Mouse (Mus musculus) macrophage (primary cell): ENCODE data around the gene Gm6993. TPM values are rescaled to one million over a fixed set of nuclear protein-coding genes. Genes with fewer than 3 reads are reported as not detected.

Experiments used
- H3K27ac ChIP-seq: fragments of 350-480 bp; formaldehyde crosslinking; 2 replicates; pipeline ENCODE4 v1.9.0; 2021
- H3K36me3 ChIP-seq: fragments of 350-480 bp; formaldehyde crosslinking; 2 replicates; pipeline ENCODE4 v1.9.0; 2021; ENCODE audit errors: inconsistent target
- H3K4me3 ChIP-seq: fragments of 350-480 bp; formaldehyde crosslinking; 2 replicates; pipeline ENCODE4 v1.9.0; 2021; ENCODE audit errors: inconsistent target
- H3K79me2 ChIP-seq: fragments of 350-480 bp; formaldehyde crosslinking; 2 replicates; pipeline ENCODE4 v1.9.0; 2021; ENCODE audit errors: inconsistent target
- WGBS: methylation state at CpG from one replicate; pipeline ENCODE4 v1.1.7; 2026; ENCODE audit warnings: inconsistent platforms; ENCODE audit not compliant: missing documents; 5-methylcytosine and 5-hydroxymethylcytosine counted together
- polyA plus RNA-seq: library from polyadenylated mRNA; stranded (reverse); fragments of 250-400 nt; gene quantifications from 3 replicates; pipeline ENCODE4 v1.2.4, GENCODE M21; 2018; ENCODE audit warnings: inconsistent platforms
- total RNA-seq, 78 experiments: library from RNA; depleted of rRNA; stranded (reverse); fragments of 250-400 nt; gene quantifications; 1 replicate in 9 of 78; 2 replicates in 24 of 78; 3 replicates in 43 of 78; 4 replicates in 2 of 78; pipeline ENCODE4 v1.2.4; 2018; ENCODE audit warnings: inconsistent platforms in 56 of 78

The Gm6993 gene
- total RNA-seq (2018; cell fraction: chromatin; rRNA removed) = not detected
- not detected for total RNA-seq (2018; cell fraction: cytosol; rRNA removed)
- total RNA-seq (2018; cell fraction: nucleus; rRNA removed) = not detected
- not detected in 3 replicates for polyA plus RNA-seq

DNA sequence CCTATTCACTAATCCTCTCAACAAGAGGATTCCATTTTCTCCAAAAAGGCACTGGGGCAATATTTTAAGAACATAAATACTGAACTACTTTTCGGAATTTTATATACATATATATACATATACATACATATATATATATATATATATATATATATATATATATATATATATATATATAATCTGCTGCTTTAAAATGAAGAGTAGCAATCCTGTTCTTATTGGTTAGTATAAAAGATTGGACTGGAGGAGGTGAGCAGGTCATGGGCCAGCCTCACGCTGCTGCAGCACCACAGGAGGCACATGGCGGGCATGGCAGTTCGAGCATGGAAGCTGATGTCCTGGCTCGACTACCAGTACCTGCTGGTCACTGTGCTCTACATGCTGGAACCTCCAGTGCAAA is at the start of gene Gm6993:
Gene Gm6993 (plus strand): TSS at position 301 of the 400 bp plus-strand sequence.
- 90% methylated on average over 4 of the region's 5 CpGs for WGBS

DNA sequence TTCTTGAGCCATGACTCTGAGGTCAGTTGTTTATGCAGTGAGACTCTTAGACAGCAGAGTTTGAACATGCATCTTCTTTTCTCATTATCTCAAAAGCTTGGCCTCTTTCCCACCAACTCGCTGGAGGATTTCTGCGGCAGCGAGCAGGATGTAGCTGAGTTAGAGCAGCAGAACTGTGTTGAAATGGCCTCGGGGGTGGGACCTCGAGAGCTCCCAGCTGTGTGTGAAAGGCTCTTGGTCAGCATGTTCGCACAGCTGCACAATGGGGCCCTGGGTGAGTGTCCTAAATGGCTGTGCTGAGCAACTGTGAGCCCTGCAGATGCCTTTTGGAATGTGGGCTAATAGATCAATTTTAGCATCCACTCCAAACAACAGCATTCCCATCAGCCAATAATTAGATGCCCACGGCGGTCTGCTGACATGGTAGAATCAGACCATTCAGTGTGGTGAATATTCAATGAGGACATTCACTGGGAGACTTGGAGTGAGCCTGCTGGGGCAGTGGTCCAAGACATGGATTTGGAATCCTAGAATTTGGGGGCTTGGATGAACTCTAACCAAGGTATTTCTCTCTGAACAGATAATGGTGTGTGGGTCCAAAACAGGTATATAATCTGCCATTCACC is 49.1 kb upstream of the Gm6993 start:
- WGBS = 81% methylated on average over 8 of the region's 8 CpGs
- H3K79me2 ChIP-seq = no peaks in the 10 kb centered on the region

More for the DNA sequence above, at the start of gene Gm6993:
- H3K79me2 ChIP-seq = no peaks in the 10 kb centered on the region
- H3K36me3 ChIP-seq = no peaks in the 10 kb centered on the region
- H3K27ac ChIP-seq = no peak within 1 kb of the TSS
- no peak within 1 kb of the TSS for H3K4me3 ChIP-seq

DNA sequence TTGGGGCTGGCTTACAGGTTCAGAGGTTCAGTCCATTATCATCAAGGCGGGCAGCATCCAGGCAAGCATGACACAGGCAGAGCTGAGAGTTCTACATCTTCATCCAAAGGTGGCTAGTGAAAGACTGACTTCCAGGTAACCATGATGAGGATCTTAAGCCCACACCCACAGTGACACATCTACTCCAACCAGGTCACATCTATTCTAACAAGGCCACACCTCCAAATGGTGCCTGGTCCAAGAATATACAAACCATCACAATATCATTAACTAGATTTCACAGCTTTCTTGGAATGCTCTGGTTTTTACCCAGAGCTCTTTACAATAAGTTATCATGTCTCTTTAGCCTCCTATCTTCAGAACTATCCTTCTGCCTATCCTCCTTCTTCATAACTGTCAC is 38.1 kb upstream of the Gm6993 start:
- H3K36me3 ChIP-seq = no peaks in the 10 kb centered on the region
- WGBS = 85% methylated on average over 1 of the region's 1 CpGs
- H3K27ac ChIP-seq = no peak overlapping the region
- no peak overlapping the region for H3K4me3 ChIP-seq
- H3K79me2 ChIP-seq = no peaks in the 10 kb centered on the region

More for the DNA sequence above, 49.1 kb upstream of the Gm6993 start:
- Histone ChIP-seq H3K4me3 (no peak overlapping the region), H3K36me3 (no peaks in the 10 kb centered on the region), H3K27ac (no peak overlapping the region)

DNA sequence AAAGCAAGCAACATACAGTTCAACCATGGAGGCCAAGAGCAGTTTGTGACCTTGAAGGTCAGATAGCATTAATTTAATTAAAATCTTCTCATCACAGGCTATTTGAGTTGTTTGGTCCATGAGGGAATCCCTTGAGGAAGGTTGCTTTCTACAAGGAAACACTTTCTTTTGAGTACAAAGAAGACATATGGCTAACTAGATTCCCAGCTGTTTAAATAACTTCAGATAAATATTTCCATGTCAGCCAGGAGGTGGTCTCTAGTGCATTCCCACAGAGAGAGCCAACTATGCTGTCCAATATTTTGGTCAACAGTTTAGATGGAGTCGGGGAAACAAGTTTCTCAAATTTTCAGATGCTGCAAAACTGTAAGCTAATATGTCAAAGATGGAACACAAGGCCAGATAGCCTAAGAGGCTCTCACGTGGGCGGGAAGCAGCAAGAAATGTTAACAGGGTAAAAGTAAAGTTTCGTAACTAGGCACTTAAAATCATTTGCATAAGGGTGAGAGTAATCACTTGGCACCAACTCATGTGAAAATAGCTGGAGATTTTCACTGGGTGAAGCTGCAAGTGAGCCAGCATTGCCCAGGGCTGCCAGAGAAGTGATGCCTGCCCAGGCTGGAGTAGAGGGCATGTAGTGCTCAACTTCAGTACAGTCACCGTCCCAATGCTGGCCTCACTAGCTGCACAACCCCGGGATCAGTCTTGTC is 36.7 kb upstream of the Gm6993 start:
- no peak overlapping the region for H3K4me3 ChIP-seq
- no peaks in the 10 kb centered on the region for H3K79me2 ChIP-seq
- no peak overlapping the region for H3K27ac ChIP-seq
- WGBS = 87% methylated on average over 6 of the region's 6 CpGs
- H3K36me3 ChIP-seq = no peaks in the 10 kb centered on the region

DNA sequence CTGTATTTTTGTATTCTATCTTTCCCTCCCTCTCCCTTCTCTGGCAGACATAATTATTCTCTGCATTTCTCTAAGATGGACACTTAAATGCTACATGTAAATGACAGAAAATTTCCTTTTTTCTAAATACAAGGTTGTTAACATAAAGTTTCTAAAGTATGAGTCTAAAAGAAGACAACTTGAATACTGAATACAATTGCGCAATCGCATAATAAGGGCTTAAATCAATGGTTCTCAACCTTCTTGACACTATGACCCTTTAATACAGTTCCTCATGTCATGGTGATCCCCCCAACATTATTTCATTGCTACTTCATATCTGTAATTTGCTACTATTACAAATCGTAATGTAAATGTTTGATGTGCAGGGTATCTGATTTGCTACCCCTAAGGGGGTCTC is 35.7 kb upstream of the Gm6993 start:
- 94% methylated on average over 3 of the region's 3 CpGs for WGBS
- no peak overlapping the region for H3K27ac ChIP-seq
- H3K36me3 ChIP-seq = no peaks in the 10 kb centered on the region
- no peaks in the 10 kb centered on the region for H3K79me2 ChIP-seq
- H3K4me3 ChIP-seq = no peak overlapping the region

DNA sequence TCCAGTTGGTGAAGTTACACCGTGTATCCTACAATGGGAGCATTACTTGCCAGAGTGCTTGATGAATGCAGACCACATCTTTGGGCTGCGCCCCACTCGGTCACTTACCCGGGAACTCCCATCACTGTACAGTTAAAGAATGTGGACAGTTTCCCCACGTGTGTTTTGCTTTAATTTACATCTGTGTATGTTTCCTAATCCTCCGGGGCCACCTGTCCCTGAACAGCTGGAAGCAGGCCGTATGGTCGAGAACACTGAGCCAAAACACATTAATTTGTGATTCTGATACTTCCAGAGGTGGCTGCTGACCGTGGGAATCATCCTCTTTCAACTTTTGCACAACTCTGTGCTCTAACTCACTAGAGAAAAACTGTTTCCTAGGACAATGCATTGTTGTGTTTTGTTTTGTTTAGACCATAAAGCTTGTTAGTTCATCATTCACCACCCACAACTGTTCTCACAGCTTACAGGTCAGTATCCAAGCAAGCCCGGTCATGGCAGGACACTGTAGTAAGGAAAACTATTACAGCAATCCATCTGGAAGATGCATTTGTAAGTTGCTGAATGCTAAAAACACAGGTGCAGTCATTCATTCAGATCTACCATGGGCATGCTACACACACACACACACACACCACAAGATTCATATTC is 34.5 kb upstream of the Gm6993 start:
- H3K27ac ChIP-seq = no peak overlapping the region
- H3K4me3 ChIP-seq = no peak overlapping the region
- 79% methylated on average over 8 of the region's 10 CpGs for WGBS
- no peaks in the 10 kb centered on the region for H3K36me3 ChIP-seq
- H3K79me2 ChIP-seq = no peaks in the 10 kb centered on the region

DNA sequence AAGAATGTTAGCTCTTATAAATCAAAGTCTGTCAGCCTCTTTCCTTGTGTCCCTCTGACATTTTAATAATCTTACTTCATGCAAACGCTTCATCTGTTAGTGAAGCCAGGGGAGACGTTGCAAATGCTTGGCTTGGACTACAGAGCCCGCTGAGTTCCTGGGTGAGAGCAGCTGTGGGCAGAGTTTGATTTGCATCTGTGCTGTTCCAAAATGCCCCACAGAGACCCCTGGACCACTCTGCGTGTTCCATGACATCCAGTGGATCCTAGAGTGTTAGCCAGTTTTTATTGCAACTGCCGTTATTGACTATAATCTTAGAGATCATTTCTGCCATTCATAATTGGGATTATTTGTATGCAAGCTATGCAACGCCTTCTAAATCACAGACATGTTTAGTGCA is 31.8 kb upstream of the Gm6993 start:
- H3K79me2 ChIP-seq = no peaks in the 10 kb centered on the region
- 76% methylated on average over 6 of the region's 6 CpGs for WGBS
- H3K27ac ChIP-seq = no peak overlapping the region
- H3K36me3 ChIP-seq = no peaks in the 10 kb centered on the region
- no peak overlapping the region for H3K4me3 ChIP-seq

DNA sequence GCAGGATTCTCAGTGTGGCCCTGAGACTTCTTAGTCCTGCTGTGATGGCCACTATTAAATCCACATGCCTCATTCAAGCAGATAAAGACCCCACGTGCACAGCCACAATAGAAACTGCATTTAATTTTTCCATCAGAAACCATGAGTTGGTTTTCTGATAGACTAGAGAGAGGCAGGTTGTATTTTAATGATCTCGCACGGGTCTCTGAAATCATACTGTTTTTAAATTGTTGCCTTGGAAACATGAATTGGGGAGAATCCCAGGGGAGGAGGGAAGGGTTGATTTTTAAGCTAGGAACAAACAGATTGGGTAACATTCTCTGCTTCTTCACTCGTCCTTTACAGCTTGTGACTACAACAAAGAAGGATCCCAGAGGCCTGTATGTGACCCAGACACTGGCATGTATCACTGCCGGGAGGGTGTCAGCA is 31.2 kb upstream of the Gm6993 start:
- Histone ChIP-seq H3K4me3 (no peak overlapping the region), H3K79me2 (no peaks in the 10 kb centered on the region), H3K27ac (no peak overlapping the region), H3K36me3 (no peaks in the 10 kb centered on the region)
- WGBS = 87% methylated on average over 5 of the region's 5 CpGs

DNA sequence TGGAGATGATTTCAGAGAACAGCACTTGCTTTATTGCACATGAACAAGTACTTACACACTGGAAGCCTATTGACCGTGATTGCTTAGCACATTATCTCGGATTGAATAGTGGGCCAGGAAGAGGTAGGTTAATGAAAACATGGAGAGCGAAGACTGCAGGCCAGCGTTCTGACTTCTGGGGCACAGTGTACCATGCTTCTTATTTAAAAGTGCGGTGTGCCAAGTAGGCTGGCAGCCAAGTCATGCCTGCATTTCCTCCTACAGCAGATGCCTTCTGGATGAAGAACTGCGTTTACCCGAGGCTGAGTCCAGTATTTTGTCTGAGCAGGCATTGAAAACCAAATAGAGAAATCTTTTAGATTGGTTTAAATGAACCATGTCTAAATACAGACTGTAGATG is 27.0 kb upstream of the Gm6993 start:
- Histone ChIP-seq H3K27ac (no peak overlapping the region), H3K4me3 (no peak overlapping the region), H3K36me3 (no peaks in the 10 kb centered on the region), H3K79me2 (no peaks in the 10 kb centered on the region)
- 85% methylated on average over 7 of the region's 7 CpGs for WGBS

DNA sequence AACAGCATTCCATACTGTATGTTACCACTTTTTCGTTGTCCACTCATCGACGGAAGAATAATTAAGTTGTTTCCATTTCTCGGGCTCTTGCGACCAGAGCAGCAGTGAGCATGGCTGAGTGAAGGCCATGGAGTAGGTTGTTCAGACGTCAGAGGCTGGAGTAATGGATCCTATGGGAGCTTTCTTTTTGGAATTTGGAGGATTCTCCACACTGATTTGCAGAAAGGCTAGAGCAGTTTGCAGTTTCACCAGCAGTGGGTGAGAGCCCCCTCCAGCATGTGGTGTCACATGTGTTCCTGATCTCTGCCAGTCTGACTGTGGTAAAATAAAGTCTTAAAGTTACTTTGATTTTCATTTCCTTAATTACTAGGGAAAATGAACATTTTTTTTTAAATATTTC is 25.6 kb upstream of the Gm6993 start:
- 90% methylated on average over 6 of the region's 6 CpGs for WGBS
- H3K4me3 ChIP-seq = no peak overlapping the region
- H3K36me3 ChIP-seq = no peaks in the 10 kb centered on the region
- no peak overlapping the region for H3K27ac ChIP-seq
- no peaks in the 10 kb centered on the region for H3K79me2 ChIP-seq

DNA sequence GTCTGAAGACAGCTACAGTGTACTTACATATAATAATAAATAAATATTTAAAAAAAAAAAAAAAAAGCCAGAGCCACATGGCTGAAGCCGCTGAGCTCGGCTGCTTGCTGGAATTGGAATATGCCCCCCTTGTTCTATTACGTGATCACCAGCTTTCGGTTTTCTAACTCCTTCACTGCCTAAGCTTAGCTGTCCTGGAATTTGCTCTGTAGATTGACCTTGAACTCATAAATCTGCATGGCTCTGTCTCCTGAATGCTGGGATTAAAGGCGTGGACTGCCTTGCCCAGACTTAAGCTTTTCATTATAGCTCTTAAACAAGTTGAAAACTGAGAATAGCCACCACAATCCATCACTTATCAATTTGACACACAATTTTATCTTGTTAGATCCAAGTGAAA is 23.3 kb upstream of the Gm6993 start:
- WGBS = 96% methylated on average over 5 of the region's 5 CpGs
- Histone ChIP-seq H3K27ac (no peak overlapping the region), H3K4me3 (no peak overlapping the region), H3K79me2 (no peaks in the 10 kb centered on the region), H3K36me3 (no peaks in the 10 kb centered on the region)

DNA sequence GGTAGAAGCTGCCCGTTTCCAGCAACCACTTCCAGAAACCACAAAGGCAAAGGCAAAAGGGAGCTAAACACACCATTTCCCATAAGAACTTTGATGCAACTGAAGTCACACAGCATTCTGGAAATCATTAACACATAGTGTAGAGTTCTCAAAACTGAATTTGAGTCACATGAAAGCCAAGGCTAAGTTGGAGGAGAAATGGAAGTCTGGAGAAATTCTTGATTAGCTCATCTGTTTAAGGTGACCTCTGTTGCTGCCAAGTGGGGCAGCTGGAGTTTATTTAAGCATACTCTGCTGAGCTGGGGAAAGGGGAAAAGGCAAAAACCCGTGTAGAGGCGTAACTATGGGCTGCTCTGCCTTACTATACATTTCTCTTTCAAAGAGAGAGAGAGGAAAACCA is 21.8 kb upstream of the Gm6993 start:
- no peaks in the 10 kb centered on the region for H3K79me2 ChIP-seq
- H3K36me3 ChIP-seq = no peaks in the 10 kb centered on the region
- H3K4me3 ChIP-seq = no peak overlapping the region
- 71% methylated on average over 2 of the region's 3 CpGs for WGBS
- no peak overlapping the region for H3K27ac ChIP-seq

DNA sequence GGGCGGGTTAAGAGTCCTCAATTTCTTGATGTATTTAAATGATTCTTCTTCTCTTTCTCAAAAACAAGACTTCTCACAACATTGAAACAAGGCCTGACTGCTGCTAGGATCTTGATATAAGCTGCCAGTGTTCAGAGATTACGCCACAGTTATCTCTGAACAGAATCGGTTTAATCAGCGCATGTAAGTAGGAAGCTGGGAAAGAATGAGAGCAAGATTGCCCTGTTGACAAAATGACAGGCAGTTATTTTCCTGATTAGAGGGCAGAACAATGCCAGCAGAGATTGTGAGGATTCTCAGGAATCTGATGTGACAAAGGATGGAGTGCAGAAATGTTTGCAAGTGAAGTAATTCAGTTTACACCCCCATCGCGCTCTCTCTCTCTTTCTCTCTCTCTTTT is 19.0 kb upstream of the Gm6993 start:
- H3K79me2 ChIP-seq = no peaks in the 10 kb centered on the region
- H3K27ac ChIP-seq = no peak overlapping the region
- H3K36me3 ChIP-seq = no peaks in the 10 kb centered on the region
- WGBS = 91% methylated on average over 6 of the region's 6 CpGs
- no peak overlapping the region for H3K4me3 ChIP-seq

DNA sequence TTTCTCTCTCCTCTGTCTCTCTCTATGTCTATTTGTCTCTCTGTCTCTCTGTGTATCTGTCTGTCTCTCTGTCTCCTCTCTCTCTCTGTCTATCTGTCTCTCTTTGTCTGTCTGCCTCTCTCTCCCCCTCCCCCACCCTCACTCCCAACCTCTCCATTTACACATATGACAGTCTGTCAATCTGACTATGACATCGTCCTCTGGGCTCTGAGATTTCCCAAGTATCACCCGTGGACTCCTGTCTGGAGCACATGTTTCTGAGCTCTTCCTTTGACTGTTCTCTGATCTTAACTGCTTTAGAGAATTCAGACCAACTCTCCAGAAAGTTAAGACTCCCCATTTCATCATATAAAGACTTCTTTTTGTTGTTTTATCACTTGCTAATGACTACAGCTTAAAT is 18.3 kb upstream of the Gm6993 start:
- H3K79me2 ChIP-seq = no peaks in the 10 kb centered on the region
- no peak overlapping the region for H3K4me3 ChIP-seq
- H3K27ac ChIP-seq = no peak overlapping the region
- WGBS = 50% methylated on average over 2 of the region's 2 CpGs
- H3K36me3 ChIP-seq = no peaks in the 10 kb centered on the region

DNA sequence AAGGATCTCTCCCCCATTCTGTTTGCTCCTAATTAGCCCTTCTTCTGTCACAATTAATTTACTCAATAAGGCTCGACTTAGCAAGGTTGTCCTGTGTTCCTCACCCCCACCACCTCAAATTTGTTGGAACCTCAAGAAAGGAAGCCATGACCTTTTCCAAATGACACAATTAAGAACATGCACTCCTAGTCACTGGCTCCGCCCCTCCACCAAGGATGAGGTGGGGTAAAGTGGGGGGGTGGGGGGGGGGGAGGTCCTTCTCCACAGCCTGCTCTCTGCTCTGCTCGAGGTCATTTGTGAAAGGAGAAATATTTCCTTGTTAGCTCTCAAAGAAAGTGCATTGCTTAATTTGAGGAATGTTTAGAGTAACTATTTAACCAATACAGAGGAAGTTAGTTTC is 17.8 kb upstream of the Gm6993 start:
- WGBS = 65% methylated on average over 2 of the region's 3 CpGs
- no peaks in the 10 kb centered on the region for H3K36me3 ChIP-seq
- H3K27ac ChIP-seq = no peak overlapping the region
- H3K79me2 ChIP-seq = no peaks in the 10 kb centered on the region
- no peak overlapping the region for H3K4me3 ChIP-seq
